Mouse (Mus musculus) ZHBTc4 (cell line): Measurements from ENCODE around the gene Rab10.

Experiments used
- DNase-seq: peaks from one replicate; pipeline ENCODE4 v3.0.0-alpha.2; 2011; ENCODE audit warnings: low read depth, low spot score

The Rab10 gene

GRCm38 (mm10) chr12:3296056-3296455 is 13.7 kb downstream of the Rab10 start:
- DNase-seq: no peak

GRCm38 (mm10) chr12:3291849-3292248 is 17.9 kb downstream of the Rab10 start:
- no peak for DNase-seq

GRCm38 (mm10) chr12:3291038-3291437 is 18.7 kb downstream of the Rab10 start:
- peak; percentile 46 for DNase-seq

- DNase-seq: no peak
Measured at GRCm38 (mm10) chr12:3288440-3288839, 21.3 kb downstream of the Rab10 start.

GRCm38 (mm10) chr12:3285919-3286318 is 23.9 kb downstream of the Rab10 start:
- no peak for DNase-seq

- DNase-seq: no peak
Measured at GRCm38 (mm10) chr12:3285377-3285776, 24.4 kb downstream of the Rab10 start.

- DNase-seq: no peak
Measured at GRCm38 (mm10) chr12:3284463-3284862, 25.3 kb downstream of the Rab10 start.

GRCm38 (mm10) chr12:3283829-3284440 is 25.8 kb downstream of the Rab10 start:
- DNase-seq: no peak

GRCm38 (mm10) chr12:3282954-3283353 is 26.8 kb downstream of the Rab10 start:
- no peak for DNase-seq

- DNase-seq: no peak
Measured at GRCm38 (mm10) chr12:3282520-3282919, 27.2 kb downstream of the Rab10 start.

- DNase-seq: no peak
Measured at GRCm38 (mm10) chr12:3278880-3279339, 30.9 kb downstream of the Rab10 start.

GRCm38 (mm10) chr12:3270818-3271217 is 39.0 kb downstream of the Rab10 start:
- DNase-seq: no peak

GRCm38 (mm10) chr12:3267397-3267796 is 42.4 kb downstream of the Rab10 start:
- no peak for DNase-seq

- no peak for DNase-seq
Measured at GRCm38 (mm10) chr12:3265188-3265587, 44.6 kb downstream of the Rab10 start.

GRCm38 (mm10) chr12:3264449-3264848 is 45.3 kb downstream of the Rab10 start:
- no peak for DNase-seq

GRCm38 (mm10) chr12:3261596-3261995 is 48.2 kb downstream of the Rab10 start:
- DNase-seq: peak; percentile 89

- no peak for DNase-seq
Measured at GRCm38 (mm10) chr12:3255966-3256365, 53.8 kb downstream of the Rab10 start.

- no peak for DNase-seq
Measured at GRCm38 (mm10) chr12:3255435-3255834, 54.3 kb downstream of the Rab10 start.

GRCm38 (mm10) chr12:3253591-3253990 is 56.2 kb downstream of the Rab10 start:
- DNase-seq: peak; percentile 58

GRCm38 (mm10) chr12:3246091-3246490 is 63.7 kb downstream of the Rab10 start:
- no peak for DNase-seq

- DNase-seq: peak; percentile 17
Measured at GRCm38 (mm10) chr12:3239544-3239943, 70.2 kb downstream of the Rab10 start.

GRCm38 (mm10) chr12:3238361-3239051 is 71.3 kb downstream of the Rab10 start:
- DNase-seq: peak; percentile 80

- DNase-seq: no peak
Measured at GRCm38 (mm10) chr12:3237799-3238198, 72.0 kb downstream of the Rab10 start.
